Mouse (Mus musculus) forebrain, embryonic 11.5 days (tissue): Measurements from ENCODE around the gene Lrrc4. TPM values are rescaled to one million over a fixed set of nuclear protein-coding genes. Genes with fewer than 3 reads are reported as not detected.

Experiments used
- ATAC-seq: fragments of 200-750 bp; cut with Nextera tagmentation; replicated peaks from 2 replicates; pipeline ENCODE4 v1.8.0; 2017; ENCODE audit warnings: moderate TSS enrichment; ENCODE audit not compliant: low FRiP score
- DNase-seq: peaks from one replicate; pipeline ENCODE4 v3.0.0-alpha.2; 2017; ENCODE audit warnings: low spot score
- H3K27ac ChIP-seq: fragments of 300-500 bp; sonication (generic); 2 replicates; pipeline ENCODE4 v1.5.1; 2014; ENCODE audit warnings: low read depth, low read length
- H3K27me3 ChIP-seq: fragments of 300-500 bp; sonication (generic); 2 replicates; pipeline ENCODE4 v1.6.1; 2014; ENCODE audit warnings: mild to moderate bottlenecking, low read length, mixed read lengths; ENCODE audit not compliant: control insufficient read depth, insufficient read depth
- H3K36me3 ChIP-seq: fragments of 300-500 bp; sonication (generic); 2 replicates; pipeline ENCODE4 v1.6.1; 2014; ENCODE audit warnings: mild to moderate bottlenecking, low read length, moderate library complexity, mixed read lengths; ENCODE audit not compliant: control insufficient read depth, insufficient read depth
- H3K4me1 ChIP-seq: fragments of 300-500 bp; sonication (generic); replicated peaks from 2 replicates; pipeline ENCODE4 v1.6.1; 2014; ENCODE audit warnings: low read length, mixed read lengths; ENCODE audit not compliant: control insufficient read depth, insufficient read depth
- H3K4me2 ChIP-seq: fragments of 300-500 bp; sonication (generic); 2 replicates; pipeline ENCODE4 v1.6.1; 2014; ENCODE audit warnings: low read depth, mild to moderate bottlenecking, low read length, moderate library complexity, mixed read lengths; ENCODE audit not compliant: severe bottlenecking
- H3K4me3 ChIP-seq: fragments of 300-500 bp; sonication (generic); 2 replicates; pipeline ENCODE4 v1.5.1; 2014; ENCODE audit warnings: low read depth, low read length
- H3K9ac ChIP-seq: fragments of 300-500 bp; sonication (generic); 2 replicates; pipeline ENCODE4 v1.6.1; 2014; ENCODE audit warnings: low read length
- H3K9me3 ChIP-seq: fragments of 300-500 bp; sonication (generic); 2 replicates; pipeline ENCODE4 v1.6.1; 2016; ENCODE audit warnings: low read length, mixed read lengths; ENCODE audit not compliant: control insufficient read depth
- WGBS: fragments of 180-500 bp; shearing (Covaris S2); extraction: QIAGEN DNeasy Blood & Tissue Kit; methylation state at CpG from one replicate; pipeline ENCODE4 v1.1.7; 2014; 5-methylcytosine and 5-hydroxymethylcytosine counted together
- polyA plus RNA-seq: library from polyadenylated mRNA; unstranded; fragments of >200 nt; fragmentation: Nextera tagmentation; extraction: Ambion mirVana; gene quantifications from 2 replicates; pipeline ENCODE4 v1.2.1, GENCODE M21; 2014

The Lrrc4 gene
- polyA plus RNA-seq, 1 experiment from 2014 or later: 3.6 TPM

DNA sequence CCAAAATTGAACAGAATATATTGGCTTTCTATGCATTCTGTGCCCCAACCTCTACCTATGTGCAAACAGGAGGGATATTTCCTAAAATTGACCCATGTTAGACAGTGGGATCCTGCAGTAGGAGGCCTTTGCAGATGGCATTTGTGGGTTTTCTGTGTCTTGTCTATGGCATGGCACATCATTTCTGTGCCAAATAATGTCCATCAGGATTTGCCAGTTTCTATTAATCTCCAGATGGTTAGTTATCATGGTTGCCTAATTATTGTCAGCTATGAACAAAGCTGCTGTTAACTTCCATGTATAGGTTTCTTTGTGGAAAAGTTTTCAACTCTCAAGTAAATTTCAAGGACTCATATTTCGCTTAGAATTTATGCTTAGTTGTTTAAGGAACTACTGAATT is 164.0 kb downstream of the Lrrc4 start:
- Histone ChIP-seq H3K9ac (no peak overlapping the region), H3K36me3 (no peaks in the 10 kb centered on the region), H3K27me3 (no peaks in the 10 kb centered on the region), H3K4me1 (no peaks in the 10 kb centered on the region), H3K27ac (no peak overlapping the region), H3K4me3 (no peak overlapping the region), H3K9me3 (no peaks in the 10 kb centered on the region), H3K4me2 (no peak overlapping the region)
- no peak for ATAC-seq
- 87% methylated on average over 1 of the region's 1 CpGs for WGBS
- no peak for DNase-seq

DNA sequence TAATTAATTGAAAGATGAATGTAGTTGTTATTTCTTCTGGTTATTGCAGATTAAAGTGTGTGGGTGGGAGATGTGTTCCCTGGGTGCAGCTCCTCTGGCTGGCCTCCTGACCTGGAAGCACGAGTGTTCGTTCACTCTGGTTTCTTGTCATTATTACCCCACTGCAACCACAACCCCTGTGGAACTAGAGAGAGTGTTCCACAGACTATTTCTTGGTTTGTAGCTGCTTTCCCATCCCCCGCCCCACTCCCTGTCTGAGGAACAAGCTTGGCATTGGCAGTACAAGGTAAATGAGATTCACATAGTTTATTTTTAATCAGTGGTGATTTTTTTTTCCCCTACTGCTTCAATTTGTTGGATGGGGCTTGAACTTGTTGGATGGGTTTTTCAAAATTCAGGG is 166.8 kb downstream of the Lrrc4 start:
- Histone ChIP-seq H3K4me3 (no peak overlapping the region), H3K27ac (no peak overlapping the region), H3K27me3 (no peaks in the 10 kb centered on the region), H3K9ac (no peak overlapping the region), H3K4me1 (no peaks in the 10 kb centered on the region), H3K9me3 (no peaks in the 10 kb centered on the region), H3K36me3 (no peaks in the 10 kb centered on the region), H3K4me2 (no peak overlapping the region)
- WGBS: 86% methylated on average over 3 of the region's 3 CpGs
- ATAC-seq (no peak), DNase-seq (no peak)

DNA sequence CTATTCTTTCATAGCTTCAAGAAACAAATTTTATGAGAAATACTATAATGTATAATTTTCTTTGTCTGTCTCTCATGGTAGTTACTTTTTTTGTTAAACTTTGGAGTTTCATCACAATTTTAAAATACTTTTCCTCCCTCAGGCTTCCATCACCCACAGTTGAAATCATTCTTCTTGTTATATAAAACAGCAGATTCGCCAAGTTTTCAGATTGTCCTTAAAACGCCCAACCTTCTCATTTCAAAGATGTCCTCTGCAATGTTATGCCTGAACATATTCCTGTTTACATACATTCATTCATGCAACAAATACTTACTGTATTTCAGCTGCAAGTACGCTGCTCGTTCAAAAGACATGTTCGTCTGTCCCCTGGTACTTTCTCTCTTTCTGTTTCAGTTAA is 167.9 kb downstream of the Lrrc4 start:
- Histone ChIP-seq H3K4me1 (no peaks in the 10 kb centered on the region), H3K4me3 (no peak overlapping the region), H3K27me3 (no peaks in the 10 kb centered on the region), H3K9me3 (no peaks in the 10 kb centered on the region), H3K27ac (no peak overlapping the region), H3K36me3 (no peaks in the 10 kb centered on the region), H3K9ac (no peak overlapping the region), H3K4me2 (no peak overlapping the region)
- no peak for ATAC-seq
- WGBS: 91% methylated on average over 5 of the region's 5 CpGs
- no peak for DNase-seq

DNA sequence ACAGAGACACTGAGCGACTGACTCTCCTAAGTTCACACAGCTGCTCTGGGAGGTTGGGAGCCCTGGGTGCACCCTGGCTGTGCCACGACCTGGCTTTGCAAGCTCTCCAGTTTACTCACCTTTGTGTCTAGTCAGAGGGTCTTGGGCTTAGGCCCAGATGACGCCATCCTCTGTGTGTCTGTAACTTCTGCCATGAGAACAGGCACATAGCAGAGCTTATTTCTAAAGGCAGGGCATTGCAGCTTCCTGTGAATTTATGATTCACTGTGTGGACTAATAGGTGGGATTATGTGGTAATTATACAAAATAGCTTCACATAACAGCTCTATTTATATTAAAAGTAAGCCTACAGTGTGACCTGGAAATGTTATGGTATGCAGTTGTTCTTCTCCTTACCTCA is 168.5 kb downstream of the Lrrc4 start:
- no peak for DNase-seq
- Histone ChIP-seq H3K27ac (no peak overlapping the region), H3K9ac (no peak overlapping the region), H3K4me3 (no peak overlapping the region), H3K36me3 (no peaks in the 10 kb centered on the region), H3K4me2 (no peak overlapping the region), H3K27me3 (no peaks in the 10 kb centered on the region), H3K4me1 (no peaks in the 10 kb centered on the region), H3K9me3 (no peaks in the 10 kb centered on the region)
- no peak for ATAC-seq
- 87% methylated on average over 3 of the region's 3 CpGs for WGBS

DNA sequence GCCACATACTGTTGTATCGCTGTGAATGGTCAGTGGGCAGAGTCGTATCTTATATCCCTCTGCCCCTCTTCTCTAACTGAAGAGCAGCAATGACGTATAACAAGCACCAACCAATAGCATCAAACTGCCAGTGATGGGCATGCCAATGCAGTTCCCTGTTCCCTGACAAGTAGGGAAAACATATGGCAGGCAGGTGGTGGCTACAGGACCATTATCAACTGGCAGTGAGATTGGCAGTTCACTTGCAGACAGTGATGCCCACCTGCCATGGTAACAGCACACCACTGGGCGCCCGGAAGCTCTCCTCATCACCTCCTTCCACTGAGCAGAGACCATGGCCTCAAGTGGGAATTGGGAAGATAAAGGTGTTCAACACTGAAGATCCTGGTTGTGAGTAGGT is 175.0 kb downstream of the Lrrc4 start:
- Histone ChIP-seq H3K36me3 (no peaks in the 10 kb centered on the region), H3K4me3 (no peak overlapping the region), H3K27ac (no peak overlapping the region), H3K27me3 (no peaks in the 10 kb centered on the region), H3K4me1 (no peaks in the 10 kb centered on the region), H3K9ac (no peak overlapping the region), H3K4me2 (no peak overlapping the region), H3K9me3 (no peaks in the 10 kb centered on the region)
- DNase-seq (no peak), ATAC-seq (no peak)
- WGBS: 97% methylated on average over 5 of the region's 5 CpGs

DNA sequence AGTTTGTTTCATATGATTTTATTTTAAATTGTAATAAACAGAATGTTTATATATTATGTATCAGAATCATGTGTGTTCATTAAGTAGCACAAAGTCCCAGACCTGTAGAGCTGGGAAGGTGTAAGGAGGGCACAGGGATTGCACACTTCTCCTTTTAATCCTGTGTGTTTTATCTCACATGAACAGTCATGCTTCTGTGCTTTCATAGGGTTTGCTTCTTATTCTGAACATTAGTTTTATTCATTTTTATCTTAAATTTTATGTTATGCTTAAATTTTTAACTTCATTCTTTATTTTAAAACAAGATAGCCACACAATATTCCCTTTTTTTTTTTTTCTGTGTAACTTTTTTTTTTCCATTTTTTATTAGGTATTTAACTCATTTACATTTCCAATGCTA is 186.3 kb downstream of the Lrrc4 start:
- ATAC-seq (no peak), DNase-seq (no peak)
- H3K9ac ChIP-seq: no peak overlapping the region
- H3K36me3 ChIP-seq: no peaks in the 10 kb centered on the region
- no peak overlapping the region for H3K4me3 ChIP-seq
- no peaks in the 10 kb centered on the region for H3K4me1 ChIP-seq
- no peaks in the 10 kb centered on the region for H3K27me3 ChIP-seq
- no peak overlapping the region for H3K4me2 ChIP-seq
- no peaks in the 10 kb centered on the region for H3K9me3 ChIP-seq
- no peak overlapping the region for H3K27ac ChIP-seq

DNA sequence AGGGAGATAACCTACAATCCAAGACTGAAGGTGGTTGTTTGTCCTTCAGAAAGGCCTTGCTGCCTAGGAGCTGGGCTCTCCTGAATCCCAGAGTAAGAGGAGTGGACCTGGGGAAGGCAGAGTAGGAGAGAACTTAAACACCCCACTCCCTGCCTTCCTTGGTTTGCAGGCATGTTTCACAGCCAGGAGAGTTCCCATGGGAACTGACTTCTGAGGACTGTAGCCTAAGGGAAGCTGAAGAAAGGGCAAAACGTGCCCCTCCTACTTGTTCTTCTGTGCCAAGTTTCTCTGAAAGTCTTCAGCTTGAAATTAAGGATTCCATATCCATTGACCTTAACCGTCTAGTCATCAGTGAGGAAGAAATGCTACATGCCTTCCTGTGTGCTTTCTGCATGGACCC is 188.6 kb downstream of the Lrrc4 start:
- DNase-seq: no peak
- Histone ChIP-seq H3K27me3 (no peaks in the 10 kb centered on the region), H3K9me3 (no peaks in the 10 kb centered on the region), H3K4me1 (no peaks in the 10 kb centered on the region), H3K36me3 (no peaks in the 10 kb centered on the region), H3K9ac (no peak overlapping the region), H3K27ac (no peak overlapping the region), H3K4me3 (no peak overlapping the region), H3K4me2 (no peak overlapping the region)
- 53% methylated on average over 2 of the region's 2 CpGs for WGBS
- no peak for ATAC-seq

DNA sequence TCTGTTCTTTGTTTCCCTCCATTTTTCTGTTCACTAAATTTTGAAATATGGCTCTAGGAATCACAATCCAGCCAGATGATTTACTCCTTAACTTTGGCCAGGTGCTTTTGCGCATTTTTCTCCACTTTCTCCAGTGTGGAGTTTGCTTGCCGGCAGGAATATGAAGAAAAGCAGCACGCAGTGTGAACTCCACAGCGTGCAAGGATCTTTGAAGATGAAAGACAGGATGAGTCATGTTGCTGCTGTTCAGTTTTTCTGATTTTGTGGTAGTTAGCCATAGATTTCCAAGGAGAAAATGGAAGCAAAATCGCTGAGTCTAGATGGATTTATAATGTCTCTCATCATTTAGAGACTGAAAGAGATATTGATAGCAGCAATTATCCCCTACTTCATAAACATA is 191.5 kb downstream of the Lrrc4 start:
- no peak for DNase-seq
- no peaks in the 10 kb centered on the region for H3K4me1 ChIP-seq
- H3K27me3 ChIP-seq: no peaks in the 10 kb centered on the region
- no peak overlapping the region for H3K4me2 ChIP-seq
- H3K9ac ChIP-seq: no peak overlapping the region
- no peaks in the 10 kb centered on the region for H3K9me3 ChIP-seq
- ATAC-seq: no peak
- H3K36me3 ChIP-seq: no peaks in the 10 kb centered on the region
- no peak overlapping the region for H3K27ac ChIP-seq
- no peak overlapping the region for H3K4me3 ChIP-seq
- 96% methylated on average over 5 of the region's 5 CpGs for WGBS

DNA sequence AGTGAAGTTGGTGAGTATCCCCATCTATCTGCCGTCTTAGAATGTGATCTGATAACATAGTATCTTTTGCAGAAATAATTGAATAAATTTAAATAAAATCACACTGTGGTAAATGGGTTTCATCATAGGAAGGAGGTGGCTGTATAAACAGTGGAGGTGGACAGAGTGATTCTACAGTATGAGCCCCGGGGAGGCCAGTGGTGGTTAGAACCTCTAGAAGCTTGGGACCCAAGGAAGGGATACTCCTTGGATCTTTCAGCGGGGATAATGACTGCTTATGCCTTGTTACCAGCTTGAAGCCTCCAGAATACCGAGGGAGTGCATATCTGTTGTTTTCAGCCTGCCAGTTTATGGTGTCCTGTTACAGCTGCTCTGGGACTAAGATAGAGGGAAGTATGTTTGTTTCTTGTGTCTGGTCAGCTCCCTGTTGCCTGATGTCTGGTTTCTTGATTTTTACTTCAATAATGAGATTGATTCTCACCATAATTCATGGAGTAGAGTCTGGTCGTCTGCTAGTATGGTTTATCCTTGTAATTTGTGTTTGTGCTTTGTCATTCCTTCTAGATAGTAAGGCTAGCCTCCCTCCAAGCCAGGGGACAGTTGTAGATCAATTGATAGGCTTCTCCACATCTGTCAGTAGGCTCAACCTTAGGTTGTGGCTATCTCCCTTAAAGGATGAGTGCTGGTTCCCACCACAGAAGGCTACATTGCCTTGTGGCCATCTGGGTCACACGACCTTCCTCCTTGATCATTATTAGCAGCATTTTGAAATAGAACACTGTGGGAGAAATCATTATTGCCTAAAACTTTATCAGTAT is 195.8 kb downstream of the Lrrc4 start:
- no peaks in the 10 kb centered on the region for H3K9me3 ChIP-seq
- DNase-seq (no peak), ATAC-seq (no peak)
- H3K4me2 ChIP-seq: no peak overlapping the region
- no peaks in the 10 kb centered on the region for H3K27me3 ChIP-seq
- no peak overlapping the region for H3K27ac ChIP-seq
- H3K9ac ChIP-seq: no peak overlapping the region
- H3K4me3 ChIP-seq: no peak overlapping the region
- H3K4me1 ChIP-seq: peaks cover 9% of the 10 kb centered on the region; the same call in 1 of the 2 replicates
- WGBS: 81% methylated on average over 6 of the region's 6 CpGs
- H3K36me3 ChIP-seq: no peaks in the 10 kb centered on the region
